Mouse (Mus musculus) myocyte (in vitro differentiated cells): ENCODE data around the gene Drd5.

Source experiments
- CEBPB ChIP-seq: IDR thresholded peaks from 2 replicates; pipeline ENCODE4 v1.6.1; 2011; ENCODE audit warnings: mild to moderate bottlenecking, moderate library complexity; ENCODE audit not compliant: poor library complexity, insufficient read depth, severe bottlenecking
- E2F4 ChIP-seq: IDR thresholded peaks from one replicate; pipeline ENCODE4 v1.6.1; 2011; ENCODE audit warnings: mild to moderate bottlenecking, control low read depth, moderate library complexity; ENCODE audit not compliant: insufficient read depth
- MAX ChIP-seq: IDR thresholded peaks from one replicate; pipeline ENCODE4 v1.6.1; 2011; ENCODE audit warnings: low read depth, mild to moderate bottlenecking, control low read depth
- MYOD1 ChIP-seq, 3 experiments: IDR thresholded peaks; one replicate each; pipeline ENCODE4 v1.6.1; 2011; ENCODE audit warnings: control low read depth in 2 of 3, low read depth in 2 of 3, mild to moderate bottlenecking in 2 of 3, moderate library complexity in 1 of 3; ENCODE audit not compliant: insufficient read length in 2 of 3, control insufficient read depth in 1 of 3
- MYOG ChIP-seq, 3 experiments: IDR thresholded peaks; one replicate each; pipeline ENCODE4 v1.6.1; 2011; ENCODE audit warnings: control low read depth in 2 of 3, low read depth in 2 of 3, mild to moderate bottlenecking in 2 of 3; ENCODE audit not compliant: insufficient read length in 2 of 3, control insufficient read depth in 1 of 3, insufficient read depth in 1 of 3
- POLR2A ChIP-seq: IDR thresholded peaks from one replicate; pipeline ENCODE4 v1.6.1; 2011; ENCODE audit warnings: low read depth, mild to moderate bottlenecking, control low read depth, moderate library complexity; ENCODE audit not compliant: insufficient read length
- POLR2AphosphoS2 ChIP-seq: IDR thresholded peaks from one replicate; pipeline ENCODE4 v1.6.1; 2011; ENCODE audit warnings: low read depth, control low read depth; ENCODE audit not compliant: insufficient read length
- REST ChIP-seq: IDR thresholded peaks from one replicate; pipeline ENCODE4 v1.6.1; 2011; ENCODE audit warnings: mild to moderate bottlenecking, control low read depth, moderate library complexity; ENCODE audit not compliant: insufficient read depth, insufficient read length
- TCF3 ChIP-seq: IDR thresholded peaks from one replicate; pipeline ENCODE4 v1.6.1; 2011; ENCODE audit warnings: low read depth, control low read depth; ENCODE audit not compliant: insufficient read length
- USF1 ChIP-seq: IDR thresholded peaks from one replicate; pipeline ENCODE4 v1.6.1; 2011; ENCODE audit warnings: low read depth, mild to moderate bottlenecking, control low read depth, moderate library complexity

- TF ChIP-seq TCF3 (no peak), MYOD1 (IDR thresholded peaks at IDR 0.05; ENCODE audit: control insufficient read depth in 1 of 3, insufficient read length in 2 of 3, low read depth in 2 of 3) (no peak), CEBPB (no peak), E2F4 (no peak), POLR2A (no peak), USF1 (no peak), MAX (no peak), POLR2AphosphoS2 (no peak), MYOG (IDR thresholded peaks at IDR 0.05; ENCODE audit: control insufficient read depth in 1 of 3, insufficient read depth in 1 of 3, insufficient read length in 2 of 3, low read depth in 2 of 3) (no peak), REST (no peak)
Observed at GRCm38 (mm10) chr5:38273831-38274230, 45.3 kb upstream of the Drd5 start.
